Mouse (Mus musculus) gastrocnemius, adult 2 months (tissue): ENCODE measurements at regions not wholly inside any gene's neighbourhood (a gene's known extent, or its start where the extent isn't known, plus 50 kb on each side); places are given as distances from the start of the nearest gene placed in this dataset.

Experiments
- DNase-seq: peaks from one replicate; pipeline ENCODE4 v3.0.0; 2022
- H3K27ac ChIP-seq: fragments of 200-600 bp; 2 replicates; pipeline ENCODE4 v1.8.1; 2022; ENCODE audit warnings: mild to moderate bottlenecking
- H3K4me3 ChIP-seq: fragments of 200-600 bp; 2 replicates; pipeline ENCODE4 v1.8.1; 2022; ENCODE audit warnings: mild to moderate bottlenecking, moderate library complexity
- CTCF ChIP-seq: fragments of 200-600 bp; IDR thresholded peaks from 2 replicates; pipeline ENCODE4 v1.8.1; 2022; ENCODE audit warnings: antibody characterized with exemption, mild to moderate bottlenecking, moderate library complexity
- intact Hi-C: fragments of 180-260 bp; cut with DNase I; formaldehyde crosslinking; loops from one replicate; pipeline ENCODE4 v1.15.1; 2025

GRCm38 (mm10) chr12:10292646-10293045 lies 77.1 kb upstream of the Nt5c1b start:
- Histone ChIP-seq H3K4me3 (no peak overlapping the region), H3K27ac (no peak overlapping the region)
- no peak for DNase-seq
- intact Hi-C loops: no loop called here
- TF ChIP-seq CTCF: no peak

GRCm38 (mm10) chr12:10305970-10306369 lies 63.8 kb upstream of the Nt5c1b start:
- TF ChIP-seq CTCF: no peak
- H3K27ac ChIP-seq: no peak overlapping the region
- intact Hi-C loops: no loop called here
- DNase-seq: no peak
- no peak overlapping the region for H3K4me3 ChIP-seq
